In genomic region chr2:67583091-67583490, GRCm38 (mm10) we compare ENCODE assay signal across 18 mouse cellular contexts. TPM values are rescaled to one million over a fixed set of nuclear protein-coding genes. Genes with fewer than 3 reads are reported as not detected.
DNase-seq lines count a peak whose midpoint lies in the region; ATAC-seq lines count a peak whose summit lies in the region.
"Had no signal": no experiment of that assay in that cellular context is flagged by ENCODE, and none has a peak within 500 bp of the region (broad histone marks: within the 10 kb centered on the region; RNA-seq: fewer than 3 reads in every experiment).

No protein-coding gene starts in this region.

- ATAC-seq in midbrain, embryonic 11.5 days (ENCODE audit: low FRiP score) = peak; percentile 77; the same call in 1 of the 2 replicates
- no peak for ATAC-seq in midbrain, embryonic 14.5 days (ENCODE audit: low FRiP score, low TSS enrichment)
- peak; percentile 67; the same call in 1 of the 2 replicates for ATAC-seq in midbrain, embryonic 13.5 days
- ATAC-seq in midbrain, embryonic 15.5 days (replicated peaks) = no peak
- ATAC-seq: forebrain, embryonic 13.5 days; forebrain, embryonic 15.5 days; forebrain, postnatal 0 days had no signal

- H3K9ac ChIP-seq in midbrain, embryonic 11.5 days (ENCODE audit: low read length) = no peak overlapping the region
- H3K9ac ChIP-seq in midbrain, embryonic 14.5 days (replicated peaks; ENCODE audit: low read length) = no peak overlapping the region
- no peak overlapping the region for H3K9ac ChIP-seq in midbrain, embryonic 13.5 days (replicated peaks)
- no peak overlapping the region for H3K9ac ChIP-seq in midbrain, embryonic 15.5 days
- H3K9ac ChIP-seq: embryonic facial prominence, embryonic 12.5 days; forebrain, embryonic 13.5 days; forebrain, embryonic 15.5 days; forebrain, postnatal 0 days had no signal

- no peak overlapping the region for H3K4me3 ChIP-seq in midbrain, embryonic 11.5 days (ENCODE audit: low read depth, low read length)
- no peak overlapping the region for H3K4me3 ChIP-seq in midbrain, embryonic 14.5 days (replicated peaks; ENCODE audit: low read depth, low read length)
- no peak overlapping the region for H3K4me3 ChIP-seq in midbrain, embryonic 13.5 days (replicated peaks)
- H3K4me3 ChIP-seq in midbrain, embryonic 15.5 days = no peak overlapping the region
- H3K4me3 ChIP-seq: embryonic facial prominence, embryonic 10.5 days; embryonic facial prominence, embryonic 12.5 days; forebrain, embryonic 13.5 days; forebrain, embryonic 15.5 days had no signal

- H3K36me3 ChIP-seq in midbrain, embryonic 11.5 days (ENCODE audit: control insufficient read depth, insufficient read depth, low read length) = no peaks in the 10 kb centered on the region
- no peaks in the 10 kb centered on the region for H3K36me3 ChIP-seq in midbrain, embryonic 14.5 days (ENCODE audit: control insufficient read depth, insufficient read depth, low read length)
- H3K36me3 ChIP-seq in midbrain, embryonic 13.5 days = no peaks in the 10 kb centered on the region
- no peaks in the 10 kb centered on the region for H3K36me3 ChIP-seq in midbrain, embryonic 15.5 days (replicated peaks)
- H3K36me3 ChIP-seq: embryonic facial prominence, embryonic 10.5 days; embryonic facial prominence, embryonic 12.5 days; forebrain, embryonic 15.5 days had no signal

- no peak overlapping the region for H3K4me2 ChIP-seq in midbrain, embryonic 11.5 days
- H3K4me2 ChIP-seq in midbrain, embryonic 14.5 days (ENCODE audit: low read length) = no peak overlapping the region
- no peak overlapping the region for H3K4me2 ChIP-seq in midbrain, embryonic 13.5 days (replicated peaks)
- H3K4me2 ChIP-seq in midbrain, embryonic 15.5 days = no peak overlapping the region
- H3K4me2 ChIP-seq: embryonic facial prominence, embryonic 12.5 days; forebrain, embryonic 13.5 days; forebrain, embryonic 15.5 days had no signal

- H3K4me1 ChIP-seq in midbrain, embryonic 11.5 days (ENCODE audit: control insufficient read depth, insufficient read depth, low read length) = peaks cover 3% of the 10 kb centered on the region; the same call in 1 of the 2 replicates
- H3K4me1 ChIP-seq in midbrain, embryonic 14.5 days (ENCODE audit: control insufficient read depth, insufficient read depth, low read length) = no peaks in the 10 kb centered on the region
- peaks cover 6% of the 10 kb centered on the region for H3K4me1 ChIP-seq in midbrain, embryonic 13.5 days (replicated peaks)
- peaks cover 3% of the 10 kb centered on the region; the same call in 1 of the 2 replicates for H3K4me1 ChIP-seq in midbrain, embryonic 15.5 days
- H3K4me1 ChIP-seq: embryonic facial prominence, embryonic 10.5 days; embryonic facial prominence, embryonic 12.5 days; forebrain, embryonic 13.5 days had no signal

- H3K9me3 ChIP-seq in midbrain, embryonic 11.5 days (ENCODE audit: control insufficient read depth, low read length) = no peaks in the 10 kb centered on the region
- H3K9me3 ChIP-seq in midbrain, embryonic 14.5 days (ENCODE audit: control insufficient read depth, low read length) = no peaks in the 10 kb centered on the region
- H3K9me3 ChIP-seq in midbrain, embryonic 13.5 days = no peaks in the 10 kb centered on the region
- H3K9me3 ChIP-seq in midbrain, embryonic 15.5 days = no peaks in the 10 kb centered on the region
- H3K9me3 ChIP-seq: embryonic facial prominence, embryonic 10.5 days; embryonic facial prominence, embryonic 12.5 days; forebrain, embryonic 13.5 days; forebrain, embryonic 15.5 days had no signal

- H3K27me3 ChIP-seq in midbrain, embryonic 11.5 days (ENCODE audit: control insufficient read depth, insufficient read depth, low read length) = no peaks in the 10 kb centered on the region
- no peaks in the 10 kb centered on the region for H3K27me3 ChIP-seq in midbrain, embryonic 14.5 days (ENCODE audit: control insufficient read depth, insufficient read depth, low read length)
- no peaks in the 10 kb centered on the region for H3K27me3 ChIP-seq in midbrain, embryonic 13.5 days
- H3K27me3 ChIP-seq in midbrain, embryonic 15.5 days (replicated peaks) = no peaks in the 10 kb centered on the region
- H3K27me3 ChIP-seq: embryonic facial prominence, embryonic 12.5 days; forebrain, embryonic 13.5 days; forebrain, embryonic 15.5 days had no signal

- WGBS in midbrain, embryonic 11.5 days = 29% methylated on average over 2 of the region's 2 CpGs
- 11% methylated on average over 2 of the region's 2 CpGs for WGBS in midbrain, embryonic 14.5 days
- 13% methylated on average over 2 of the region's 2 CpGs for WGBS in midbrain, embryonic 13.5 days
- WGBS in midbrain, embryonic 15.5 days = 15% methylated on average over 2 of the region's 2 CpGs

- no peak for DNase-seq in midbrain, embryonic 11.5 days (ENCODE audit: low spot score, missing footprints)
- no peak for DNase-seq in midbrain, embryonic 14.5 days
- DNase-seq in ovary, adult 18-20 months (ENCODE audit: low spot score) = no peak
- DNase-seq: adrenal gland, adult 2 months; adrenal gland, postnatal 10 days; adrenal gland, postnatal 25 days; cerebellum, adult 11-12 months; cerebellum, adult 2 months; cerebellum, adult 9-10 months; cerebellum, postnatal 10 days; cerebellum, postnatal 25 days; forebrain, postnatal 0 days had no signal

- no peak overlapping the region for H3K27ac ChIP-seq in midbrain, embryonic 11.5 days (ENCODE audit: low read depth, low read length)
- H3K27ac ChIP-seq in midbrain, embryonic 14.5 days (replicated peaks; ENCODE audit: low read depth, low read length) = no peak overlapping the region
- no peak overlapping the region for H3K27ac ChIP-seq in midbrain, embryonic 13.5 days
- H3K27ac ChIP-seq in midbrain, embryonic 15.5 days = no peak overlapping the region
- H3K27ac ChIP-seq: embryonic facial prominence, embryonic 10.5 days; embryonic facial prominence, embryonic 12.5 days; forebrain, embryonic 13.5 days; forebrain, embryonic 15.5 days had no signal

RNA-seq across cellular contexts. Expression of gene B3galt1, which starts 17.4 kb away (rescaled TPM):
- polyA plus RNA-seq in midbrain, embryonic 11.5 days (2014; fragmentation: Nextera tagmentation; extraction: Ambion mirVana) = 12.2 and 15.3 TPM in 2 replicates
- polyA plus RNA-seq in midbrain, embryonic 14.5 days (2014; fragmentation: Nextera tagmentation; extraction: Ambion mirVana) = 56.3 and 68.9 TPM in 2 replicates
- polyA plus RNA-seq in midbrain, embryonic 13.5 days (2015; fragmentation: Nextera tagmentation; extraction: Ambion mirVana) = 42.2 and 43.5 TPM in 2 replicates
- polyA plus RNA-seq in midbrain, embryonic 15.5 days (2015; fragmentation: Nextera tagmentation; extraction: Ambion mirVana) = 57.0 and 57.2 TPM in 2 replicates

Comparison
In these comparisons a context has a peak if more than half of its experiments do, and no peak if none do; other contexts are left out.
1. ATAC-seq: peak in midbrain, embryonic 11.5 days (single experiment) and midbrain, embryonic 13.5 days (single experiment); none in midbrain, embryonic 14.5 days (single experiment) and midbrain, embryonic 15.5 days (single experiment).